Mouse (Mus musculus): Measurements from ENCODE around the gene Jag2. TPM values are rescaled to one million over a fixed set of nuclear protein-coding genes. Genes with fewer than 3 reads are reported as not detected.

Jag2 gene
- 1 to 10 TPM in 1 of 2 experiments, under 1 TPM in 1; 0.77 to 3.4 TPM for total RNA-seq (2023)

DNA sequence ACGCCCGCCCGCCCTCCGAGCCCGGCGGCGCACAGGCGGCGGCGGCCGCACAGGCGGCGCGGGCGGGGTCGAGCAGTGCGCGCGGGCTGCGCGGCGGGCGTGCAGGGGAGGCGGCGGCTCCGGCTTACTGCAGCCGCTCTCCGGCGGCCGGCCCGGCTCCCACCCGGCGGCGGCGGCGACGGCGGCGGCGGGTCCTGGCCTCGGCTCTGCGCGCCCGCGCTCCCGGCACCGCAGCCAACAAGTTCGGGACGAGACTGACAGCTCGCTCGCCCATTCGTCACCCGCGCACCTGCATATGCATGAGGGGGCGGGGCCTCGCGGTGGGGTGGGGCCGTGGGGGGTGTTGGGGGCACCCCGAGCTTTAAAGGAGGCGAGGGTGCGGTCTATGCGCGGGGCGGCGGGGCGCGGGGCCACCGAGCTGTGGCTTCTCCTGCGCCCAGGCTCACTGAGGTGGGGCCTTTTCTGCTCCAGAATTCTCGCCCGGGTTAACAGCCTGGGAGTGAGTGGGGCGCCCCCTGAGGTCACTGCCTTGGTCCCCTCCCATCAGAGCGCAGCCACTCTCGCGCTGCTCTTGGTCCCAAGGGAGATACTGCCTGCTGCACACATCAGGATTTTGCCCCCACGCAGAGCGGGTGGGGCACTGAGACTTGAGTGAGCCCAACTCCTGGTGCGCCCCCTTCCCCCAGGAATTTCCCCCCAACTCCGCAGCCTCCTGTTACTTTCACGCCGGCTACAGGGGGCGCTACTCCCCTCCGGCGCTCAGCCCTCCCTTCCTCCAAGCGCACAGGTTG, at the start of gene Jag2:
Gene Jag2, minus strand, starts transcription at position 215 of the 791 bp plus-strand sequence.

GRCm38 (mm10) chr12:112976371-112977073, 46.9 kb upstream of the Jag2 start, which contains the start of gene Btbd6:
TSS of gene Btbd6 (plus strand) at chr12:112976482.

GRCm38 (mm10) chr12:112941776-112942713, 12.5 kb upstream of the Jag2 start, which contains the start of gene Nudt14:
TSS of gene Nudt14 (minus strand) at chr12:112942124.

DNA sequence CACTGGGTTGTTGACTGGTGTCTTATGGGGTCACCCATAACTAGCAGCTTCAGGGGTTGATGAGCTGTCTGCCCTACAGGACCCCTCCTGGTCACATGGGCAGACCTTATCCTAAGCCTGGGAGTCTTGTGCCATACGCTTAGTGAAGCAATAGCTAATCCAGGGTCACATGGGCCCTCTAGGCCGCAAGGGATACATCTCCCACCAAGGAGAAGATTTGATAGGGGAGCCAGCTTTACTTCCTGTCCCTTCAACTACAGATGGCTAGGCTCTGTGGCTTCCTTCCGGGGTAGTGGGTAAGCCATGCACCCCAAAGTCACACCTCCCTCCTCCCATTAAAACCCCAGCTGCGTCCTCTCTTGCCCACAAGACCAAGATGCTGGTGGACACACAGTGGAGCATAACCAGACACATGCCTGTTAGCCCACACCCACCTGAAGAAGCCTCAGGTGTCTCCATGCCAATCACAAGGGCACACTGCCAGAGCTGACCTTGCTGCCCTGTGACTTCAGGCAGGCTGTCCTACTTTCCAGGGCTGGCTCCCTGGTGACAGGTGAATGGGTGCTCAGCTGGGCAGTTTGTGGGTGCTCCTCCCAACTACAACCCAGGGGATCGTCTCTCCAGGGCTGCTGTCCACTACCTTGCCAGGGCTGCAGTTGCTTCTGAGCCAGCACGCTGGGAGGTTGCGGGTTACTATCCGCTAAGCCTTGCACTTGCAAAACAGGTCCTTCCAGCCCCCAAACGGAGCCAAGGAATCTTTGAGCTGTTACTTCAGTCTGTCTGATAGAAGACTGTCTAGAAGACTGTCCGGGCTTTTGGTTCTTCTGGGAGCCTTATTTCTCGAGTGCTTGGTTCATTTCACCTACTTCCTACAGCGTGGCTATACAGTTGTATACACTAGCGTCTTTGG, 61.1 kb downstream of the Jag2 start, which contains the start of gene Gpr132:
Gene Gpr132, minus strand, starts transcription at position 51 of the 910 bp plus-strand sequence.

Other genes starting within 250 kb of the Jag2 start
- 10 to 100 TPM in 1 of 2 experiments, 1 to 10 TPM in 1; 6.8 to 13.9 TPM for gene Cep170b, start 209.3 kb downstream of the Jag2 start, total RNA-seq (2023)
- 100 to 1,000 TPM; 377 to 378 TPM for gene Pld4, start 169.1 kb downstream of the Jag2 start, total RNA-seq (2023)
- under 1 TPM; 0.12 to 0.26 TPM for gene Ahnak2, start 127.1 kb downstream of the Jag2 start, total RNA-seq (2023)
- gene Clba1, start 120.8 kb downstream of the Jag2 start, total RNA-seq (2023), result 1 to 10 TPM; 1.3 to 1.6 TPM
- gene Cdca4, start 100.4 kb downstream of the Jag2 start, total RNA-seq (2023), result 10 to 100 TPM; 29.2 to 31.9 TPM
- gene Gpr132, start 61.5 kb downstream of the Jag2 start, total RNA-seq (2023), result 10 to 100 TPM; 47.5 to 55.4 TPM
- 10 to 100 TPM; 13.0 to 14.9 TPM for gene Nudt14, start 12.3 kb upstream of the Jag2 start, total RNA-seq (2023)
- 10 to 100 TPM; 13.3 to 14.4 TPM for gene Btbd6, start 46.7 kb upstream of the Jag2 start, total RNA-seq (2023)
- gene Brf1, start 70.9 kb upstream of the Jag2 start, total RNA-seq (2023), result 100 to 1,000 TPM; 167 to 174 TPM
- 10 to 100 TPM; 33.5 to 35.0 TPM for gene Pacs2, start 84.7 kb upstream of the Jag2 start, total RNA-seq (2023)
- gene Tex22, start 144.7 kb upstream of the Jag2 start, total RNA-seq (2023), result not detected
- gene Mta1, start 168.5 kb upstream of the Jag2 start, total RNA-seq (2023), result 10 to 100 TPM; 45.3 to 49.7 TPM
- 10 to 100 TPM; 10.9 to 12.5 TPM for gene Crip2, start 210.5 kb upstream of the Jag2 start, total RNA-seq (2023)
- 100 to 1,000 TPM; 571 to 649 TPM for gene Crip1, start 216.5 kb upstream of the Jag2 start, total RNA-seq (2023)
- 10 to 100 TPM; 18.7 to 22.0 TPM for gene Tedc1, start 226.6 kb upstream of the Jag2 start, total RNA-seq (2023)